Mouse (Mus musculus): Measurements from ENCODE around the gene Rrp12.

DNA sequence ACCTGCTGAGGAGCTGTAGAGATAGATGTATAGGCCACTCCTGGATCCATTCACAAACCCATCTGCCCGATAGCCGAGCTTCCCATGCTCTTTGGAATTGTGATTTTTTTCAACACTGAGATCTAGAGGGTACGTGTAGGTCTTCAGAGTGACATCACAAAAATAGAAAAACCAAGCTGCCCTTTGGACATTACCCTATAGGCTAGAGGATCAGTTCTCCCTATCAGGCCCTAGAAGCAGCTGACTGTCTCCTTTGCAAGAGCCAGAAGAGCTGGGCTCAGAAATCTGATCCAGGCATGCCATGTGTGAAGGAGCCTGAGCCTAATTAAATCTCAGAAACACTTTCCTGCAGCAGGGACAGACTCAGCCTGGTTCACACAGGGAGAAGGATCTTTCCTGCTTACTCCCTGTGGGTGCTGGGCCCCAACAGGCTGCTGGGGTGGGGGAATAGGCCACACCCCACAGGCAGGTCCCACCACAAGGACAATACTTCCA, 38.1 kb downstream of the Rrp12 start:
- TF ChIP-seq CTCF (IDR thresholded peaks at IDR 0.05; ENCODE audit: low read depth) (no peak), EP300 (IDR thresholded peaks at IDR 0.05; ENCODE audit: low read depth) (no peak)

Data from liver, postnatal 0 days (tissue).